Mouse (Mus musculus): Measurements from ENCODE around the gene Smim9.

GRCm38 (mm10) chrX:75098799-75099198 is 64.8 kb downstream of the Smim9 start:
- no peak for TF ChIP-seq CTCF (conservative IDR thresholded peaks at IDR 0.05; ENCODE audit: low read length)
- TF ChIP-seq NANOG (IDR thresholded peaks at IDR 0.05; ENCODE audit: borderline replicate concordance, low read length), result no peak
- TF ChIP-seq POU5F1 (IDR thresholded peaks at IDR 0.05; ENCODE audit: borderline replicate concordance, low read length), result no peak
